Mouse (Mus musculus) embryonic fibroblast, embryonic 13.5 days (primary cell): Measurements from ENCODE around the gene Dynlt1f. TPM values are rescaled to one million over a fixed set of nuclear protein-coding genes. Genes with fewer than 3 reads are reported as not detected.
"Not testable (repeated sequence)": the region's sequence is repeated elsewhere in the genome, so short reads cannot be mapped to it uniquely, and the experiment has no call there.

Experiments
- H3K27ac ChIP-seq: 2 replicates; pipeline ENCODE4 v1.5.1; 2012; ENCODE audit warnings: low read length, control low read depth, inconsistent platforms; ENCODE audit not compliant: insufficient read depth
- H3K4me1 ChIP-seq: 2 replicates; pipeline ENCODE4 v1.6.1; 2011; ENCODE audit warnings: low read length; ENCODE audit not compliant: control insufficient read depth, insufficient read depth
- H3K4me3 ChIP-seq: 2 replicates; pipeline ENCODE4 v1.5.1; 2011; ENCODE audit warnings: mild to moderate bottlenecking, control low read depth, low read length; ENCODE audit not compliant: insufficient read depth
- POLR2A ChIP-seq: IDR thresholded peaks from 2 replicates; pipeline ENCODE4 v1.6.1; 2011; ENCODE audit warnings: low read depth, mild to moderate bottlenecking, control low read depth, low read length, moderate library complexity
- polyA plus RNA-seq: library from polyadenylated mRNA; stranded (reverse); fragments of >200 nt; gene quantifications from 2 replicates; pipeline ENCODE4 v1.2.4, GENCODE M21; 2011; ENCODE audit warnings: low read depth; ENCODE audit not compliant: missing spikeins, insufficient read length

Gene Dynlt1f
- polyA plus RNA-seq, 1 experiment: 71.5 TPM

DNA sequence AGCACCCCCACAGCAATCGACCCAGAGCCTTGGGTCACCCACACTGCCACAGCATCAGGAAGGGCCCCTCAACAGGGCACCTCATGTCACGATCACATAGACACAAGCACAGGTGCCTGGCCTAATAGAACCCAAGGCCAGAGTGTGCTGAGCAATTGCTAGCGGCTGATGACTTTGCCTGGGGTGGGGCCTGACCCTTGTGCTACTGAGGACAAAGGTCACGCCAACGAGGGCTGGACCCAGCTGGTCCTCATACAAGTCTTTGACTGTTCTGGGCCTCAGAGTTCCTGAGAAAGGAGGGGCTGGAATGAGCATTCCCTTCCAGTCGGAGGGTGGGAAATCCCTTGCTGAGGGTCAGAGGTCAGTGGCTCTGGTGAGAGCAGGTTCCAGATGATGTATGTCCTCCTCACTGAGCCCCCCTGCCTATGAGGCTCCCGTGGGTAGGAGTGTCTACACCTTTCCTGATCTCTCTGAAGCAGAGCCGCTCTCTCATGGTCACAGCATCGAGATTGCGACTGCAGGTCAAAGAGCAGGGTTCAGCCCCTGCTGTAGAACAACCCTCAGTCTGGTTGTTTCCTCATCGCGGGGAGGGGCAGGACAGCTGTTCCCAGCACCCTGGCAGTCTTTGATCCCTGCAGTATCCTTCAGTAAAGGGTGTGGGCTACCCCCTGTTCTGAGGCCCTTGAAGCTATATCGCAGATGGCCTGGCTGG, 37.9 kb downstream of the Dynlt1f start:
- H3K4me1 ChIP-seq, H3K4me3 ChIP-seq, H3K27ac ChIP-seq: not testable (repeated sequence)

DNA sequence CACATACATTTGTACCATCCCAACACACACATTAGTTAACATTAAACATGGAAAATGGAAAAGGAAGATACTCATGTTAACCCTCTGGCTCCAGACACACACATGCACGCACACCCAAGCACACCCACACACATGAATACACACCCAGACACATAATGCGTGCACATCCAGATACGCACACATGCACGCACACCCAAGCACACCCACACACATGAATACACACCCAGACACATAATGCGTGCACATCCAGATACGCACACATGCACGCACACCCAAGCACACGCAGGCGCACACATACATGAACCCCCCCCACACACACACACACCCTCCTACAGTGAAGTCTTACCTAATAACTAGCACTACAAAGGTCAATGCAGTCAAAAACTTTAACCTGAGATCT, 39.0 kb downstream of the Dynlt1f start:
- not testable (repeated sequence) for H3K4me1 ChIP-seq, H3K27ac ChIP-seq, H3K4me3 ChIP-seq

DNA sequence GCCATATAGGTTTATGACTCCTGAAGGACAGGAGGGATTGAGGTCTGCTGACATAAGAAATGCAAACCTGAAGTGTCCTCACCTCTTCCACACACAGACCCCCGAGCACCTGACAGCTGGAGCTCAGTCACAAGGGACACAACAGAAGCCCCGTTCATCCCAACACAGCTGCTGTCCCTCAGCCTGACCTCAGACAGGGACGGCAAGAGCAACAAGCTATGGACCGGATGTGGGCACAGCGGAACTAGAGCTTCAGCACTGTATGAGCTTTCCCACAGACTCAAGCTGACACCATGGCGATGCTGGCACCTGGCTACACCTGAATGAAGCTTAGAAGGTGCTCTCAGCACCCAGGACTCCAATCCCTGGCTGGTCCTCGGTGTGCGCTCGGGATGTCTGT, 41.4 kb downstream of the Dynlt1f start:
- not testable (repeated sequence) for H3K4me1 ChIP-seq, H3K27ac ChIP-seq, H3K4me3 ChIP-seq

DNA sequence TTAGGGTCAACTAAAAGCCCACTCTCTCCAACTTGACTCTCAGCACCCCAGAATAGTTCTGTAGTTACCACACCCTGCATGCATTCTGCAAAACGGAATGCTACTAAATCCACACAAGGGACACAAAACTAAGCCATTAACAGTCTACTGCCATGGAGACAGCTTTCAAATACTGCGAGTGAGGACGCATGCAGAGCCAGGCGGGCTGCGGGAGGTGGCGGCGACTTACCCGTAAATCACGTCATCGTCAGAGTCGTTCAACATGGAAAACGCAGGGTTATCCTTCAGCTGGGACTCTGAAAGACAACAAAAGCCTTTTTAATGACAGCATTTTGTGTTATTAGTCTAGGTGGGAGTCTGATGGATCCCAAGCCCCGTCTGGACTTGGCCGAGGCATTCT, 42.2 kb downstream of the Dynlt1f start:
- H3K4me1 ChIP-seq, H3K4me3 ChIP-seq, H3K27ac ChIP-seq: not testable (repeated sequence)

DNA sequence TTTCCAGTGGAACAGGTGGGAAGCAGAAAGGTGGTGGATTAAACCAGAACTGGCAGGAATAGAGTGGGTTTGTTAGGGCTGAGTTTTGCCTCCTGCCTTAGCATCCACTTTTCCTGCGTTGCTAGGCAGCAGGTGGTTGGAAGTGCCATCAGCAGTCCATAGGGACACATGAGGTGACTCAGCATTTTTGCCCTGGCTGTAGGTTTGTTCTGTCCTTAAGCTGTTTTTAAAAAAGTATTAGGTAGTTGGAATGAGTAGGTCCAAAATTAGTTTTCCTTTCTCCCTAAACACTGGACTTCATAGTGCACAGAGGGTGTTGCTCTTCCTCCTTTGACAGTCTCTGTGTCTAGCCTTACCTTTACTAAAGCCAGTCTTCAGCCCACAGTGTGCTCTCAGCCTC, 50.4 kb downstream of the Dynlt1f start:
- H3K27ac ChIP-seq, H3K4me3 ChIP-seq, H3K4me1 ChIP-seq: not testable (repeated sequence)

DNA sequence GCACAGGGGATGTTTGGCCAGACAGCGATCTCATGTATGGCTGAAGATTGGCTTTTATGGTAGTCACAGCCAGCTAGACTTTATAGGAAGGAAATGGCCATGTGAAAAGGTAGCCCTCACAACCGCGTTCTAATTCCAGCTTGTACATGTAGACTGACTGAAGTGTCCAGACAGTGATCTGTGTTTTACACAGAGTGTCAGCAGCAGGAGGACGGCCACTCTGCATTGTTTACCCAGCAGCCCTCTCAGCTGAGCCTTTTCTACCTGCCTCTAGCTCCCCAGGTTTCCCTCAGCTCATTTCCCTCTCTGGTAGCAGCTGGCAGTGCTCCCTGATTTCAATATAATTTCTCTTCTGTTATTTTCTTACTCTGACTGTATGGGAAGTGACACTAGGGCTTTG, 53.5 kb downstream of the Dynlt1f start:
- not testable (repeated sequence) for H3K27ac ChIP-seq, H3K4me1 ChIP-seq, H3K4me3 ChIP-seq

DNA sequence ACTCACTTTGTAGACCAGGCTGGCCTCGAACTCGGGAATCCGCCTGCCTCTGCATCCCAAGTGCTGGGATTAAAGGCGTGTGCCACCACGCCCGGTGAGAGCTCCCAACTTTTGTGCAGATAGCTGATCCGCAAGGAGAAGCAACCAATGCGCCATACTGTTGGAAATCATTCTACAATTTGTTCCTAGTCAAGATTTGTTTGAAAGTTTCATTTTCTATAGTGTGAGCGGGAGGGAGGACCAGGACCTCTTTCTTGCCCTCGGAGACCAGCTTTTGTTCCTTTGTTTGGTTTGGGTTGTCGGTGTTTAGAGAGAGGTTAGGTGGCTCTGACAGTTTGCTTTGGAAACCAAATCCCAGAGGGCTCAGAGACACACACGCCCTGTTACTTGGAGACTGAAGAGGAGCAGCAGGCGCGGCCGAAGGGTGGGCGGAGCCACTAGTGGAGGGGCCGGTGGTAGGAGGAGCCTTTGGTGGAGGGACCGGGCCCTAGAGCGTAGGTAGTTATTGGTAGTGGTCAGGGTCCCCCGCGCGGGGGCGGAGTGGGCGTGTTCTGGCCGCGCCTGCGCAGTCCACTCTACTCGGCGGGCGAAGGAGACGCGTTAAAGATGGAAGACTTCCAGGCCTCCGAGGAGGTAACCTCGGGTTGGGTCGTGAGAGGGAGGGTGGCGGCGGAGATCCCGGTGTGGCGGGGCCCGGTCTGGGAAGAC, 54.3 kb downstream of the Dynlt1f start, which contains the start of gene Dynlt1c:
Gene Dynlt1c (plus strand): TSS at position 468 of the 708 bp plus-strand sequence.
- TF ChIP-seq POLR2A: peak; percentile 60
- H3K27ac ChIP-seq: peak within 1 kb of the TSS; percentile 52
- not testable (repeated sequence) for H3K4me1 ChIP-seq
- H3K4me3 ChIP-seq: peak within 1 kb of the TSS; percentile 24; the same call in 1 of the 2 replicates

DNA sequence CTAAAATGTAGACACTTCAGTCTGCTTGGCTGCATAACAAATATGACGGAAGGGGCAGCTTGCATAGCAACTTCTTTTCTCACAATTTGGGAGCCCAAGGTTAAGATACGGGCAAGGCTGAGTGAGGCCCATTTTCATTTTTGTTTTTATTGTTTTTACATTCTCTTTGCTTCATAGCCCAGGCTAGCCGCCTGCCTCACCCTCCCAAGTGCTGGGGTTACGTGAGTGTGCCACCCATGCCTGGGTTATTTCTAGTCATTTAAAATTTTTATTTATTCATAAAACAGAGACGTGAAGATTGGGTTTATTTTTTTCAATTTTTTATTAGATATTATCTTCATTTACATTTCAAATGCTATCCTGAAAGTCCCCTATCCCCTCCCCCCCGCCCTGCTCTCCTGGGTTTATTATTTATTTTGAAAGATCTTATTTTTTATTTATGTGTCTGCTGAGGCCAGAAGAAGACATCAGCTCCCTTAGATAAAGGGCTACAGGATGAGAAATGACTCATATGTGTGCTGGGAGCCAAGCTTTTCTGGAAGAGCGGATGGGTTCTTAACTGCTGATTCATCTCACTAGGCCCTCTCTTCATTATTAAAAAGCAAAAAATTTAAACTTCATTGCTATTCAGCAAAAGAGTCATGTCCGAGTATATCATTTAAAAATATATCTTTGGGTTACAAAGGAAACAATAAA, 55.3 kb downstream of the Dynlt1f start:
- not testable (repeated sequence) for H3K27ac ChIP-seq, H3K4me1 ChIP-seq, H3K4me3 ChIP-seq

DNA sequence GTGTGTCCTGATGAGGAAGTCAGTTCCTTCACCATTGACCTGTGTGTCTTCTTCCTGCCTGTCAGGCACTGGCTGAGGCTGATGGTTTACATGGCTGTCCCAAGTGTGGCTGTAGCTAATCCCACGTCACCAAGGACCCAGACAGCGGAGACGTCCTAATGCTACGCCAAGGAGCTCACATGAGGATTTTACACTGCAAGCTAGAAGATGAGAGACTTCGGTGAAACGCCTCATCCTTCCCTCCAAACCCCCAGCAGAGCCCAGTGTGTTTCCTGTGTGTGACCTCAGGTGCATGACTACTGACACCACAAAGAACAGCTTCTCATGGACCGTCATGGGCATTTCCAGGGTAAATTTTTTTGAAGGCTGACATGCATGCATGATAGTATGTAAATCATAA, 57.3 kb downstream of the Dynlt1f start:
- H3K4me1 ChIP-seq: not testable (repeated sequence)

More for the DNA sequence above, 57.3 kb downstream of the Dynlt1f start:
- not testable (repeated sequence) for H3K27ac ChIP-seq, H3K4me3 ChIP-seq

Other genes with a start within 250 kb of the Dynlt1f start
- gene Dynlt1b, start 225.8 kb downstream of the Dynlt1f start, polyA plus RNA-seq: 211 and 221 TPM in 2 replicates
- 11.2 and 14.7 TPM in 2 replicates for gene Dynlt1c, start 54.2 kb downstream of the Dynlt1f start, polyA plus RNA-seq
- gene Sytl3, start 3.2 kb upstream of the Dynlt1f start, polyA plus RNA-seq: not detected in 2 replicates
- gene Ezr, start 126.9 kb upstream of the Dynlt1f start, polyA plus RNA-seq: 18.3 and 20.9 TPM in 2 replicates